Mouse (Mus musculus) forebrain, embryonic 14.5 days (tissue): ENCODE results near the gene Dusp1. TPM values are rescaled to one million over a fixed set of nuclear protein-coding genes. Genes with fewer than 3 reads are reported as not detected.

ENCODE experiments used
- ATAC-seq: fragments of 200-750 bp; cut with Nextera tagmentation; 2 replicates; pipeline ENCODE4 v1.8.0; 2017; ENCODE audit warnings: mild to moderate bottlenecking, moderate library complexity
- DNase-seq: peaks from one replicate; pipeline ENCODE4 v3.0.0-alpha.2; 2015; ENCODE audit warnings: low spot score
- H3K27ac ChIP-seq: fragments of 300-500 bp; sonication (generic); 2 replicates; pipeline ENCODE4 v1.5.1; 2014; ENCODE audit warnings: low read depth, mild to moderate bottlenecking, control low read depth, low read length, moderate library complexity
- H3K27me3 ChIP-seq: fragments of 300-500 bp; sonication (generic); replicated peaks from 2 replicates; pipeline ENCODE4 v1.6.1; 2014; ENCODE audit warnings: low read length, control low read depth, mixed read lengths; ENCODE audit not compliant: control insufficient read depth, insufficient read depth
- H3K36me3 ChIP-seq: fragments of 300-500 bp; sonication (generic); 2 replicates; pipeline ENCODE4 v1.6.1; 2014; ENCODE audit warnings: low read length, control low read depth; ENCODE audit not compliant: control insufficient read depth, insufficient read depth
- H3K4me1 ChIP-seq: fragments of 300-500 bp; sonication (generic); 2 replicates; pipeline ENCODE4 v1.6.1; 2014; ENCODE audit warnings: antibody characterized with exemption, low read length, control low read depth; ENCODE audit not compliant: control insufficient read depth, insufficient read depth
- H3K4me2 ChIP-seq: fragments of 300-500 bp; sonication (generic); 2 replicates; pipeline ENCODE4 v1.6.1; 2014; ENCODE audit warnings: mild to moderate bottlenecking, control low read depth, low read length
- H3K4me3 ChIP-seq: fragments of 300-500 bp; sonication (generic); 2 replicates; pipeline ENCODE4 v1.5.1; 2014; ENCODE audit warnings: low read depth, low read length, control low read depth
- H3K9ac ChIP-seq: fragments of 300-500 bp; sonication (generic); 2 replicates; pipeline ENCODE4 v1.6.1; 2014; ENCODE audit warnings: mild to moderate bottlenecking, low read length, control low read depth, moderate library complexity
- H3K9me3 ChIP-seq: fragments of 300-500 bp; sonication (generic); replicated peaks from 2 replicates; pipeline ENCODE4 v1.6.1; 2016; ENCODE audit warnings: low read length, control low read depth, mixed read lengths; ENCODE audit not compliant: control insufficient read depth
- WGBS: fragments of 180-500 bp; shearing (Covaris S2); extraction: QIAGEN DNeasy Blood & Tissue Kit; methylation state at CpG from one replicate; pipeline ENCODE4 v1.1.7; 2014; 5-methylcytosine and 5-hydroxymethylcytosine counted together
- polyA plus RNA-seq: library from polyadenylated mRNA; unstranded; fragments of >200 nt; fragmentation: Nextera tagmentation; extraction: Ambion mirVana; gene quantifications from 2 replicates; pipeline ENCODE4 v1.2.1, GENCODE M21; 2014

Dusp1 gene
- polyA plus RNA-seq, 1 experiment from 2014 or later: 66.0 TPM

DNA sequence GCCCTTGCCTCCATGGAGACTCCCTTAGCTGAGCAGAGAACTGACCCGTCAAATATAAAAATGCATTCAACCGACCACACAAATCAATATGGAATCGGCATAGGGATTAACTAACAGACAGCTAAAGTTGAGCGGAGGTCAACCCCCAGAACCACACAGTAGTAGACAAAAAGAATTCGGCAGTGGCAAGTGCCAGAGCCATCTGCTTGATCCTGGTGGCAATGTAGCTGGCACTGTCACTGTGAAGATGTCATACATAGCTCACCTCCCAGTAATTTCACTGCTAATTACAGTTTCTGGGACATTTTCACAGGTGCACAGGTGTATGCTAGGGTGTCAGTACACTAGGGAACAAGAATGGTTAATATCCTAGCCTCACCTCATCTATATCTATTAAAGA lies 21.8 kb downstream of the Dusp1 start:
- DNase-seq (no peak), ATAC-seq (no peak)
- Histone ChIP-seq H3K4me3 (no peak overlapping the region), H3K27ac (no peak overlapping the region), H3K27me3 (no peaks in the 10 kb centered on the region), H3K9me3 (no peaks in the 10 kb centered on the region), H3K9ac (no peak overlapping the region), H3K36me3 (no peaks in the 10 kb centered on the region), H3K4me1 (no peaks in the 10 kb centered on the region), H3K4me2 (no peak overlapping the region)
- 82% methylated on average over 5 of the region's 5 CpGs for WGBS

DNA sequence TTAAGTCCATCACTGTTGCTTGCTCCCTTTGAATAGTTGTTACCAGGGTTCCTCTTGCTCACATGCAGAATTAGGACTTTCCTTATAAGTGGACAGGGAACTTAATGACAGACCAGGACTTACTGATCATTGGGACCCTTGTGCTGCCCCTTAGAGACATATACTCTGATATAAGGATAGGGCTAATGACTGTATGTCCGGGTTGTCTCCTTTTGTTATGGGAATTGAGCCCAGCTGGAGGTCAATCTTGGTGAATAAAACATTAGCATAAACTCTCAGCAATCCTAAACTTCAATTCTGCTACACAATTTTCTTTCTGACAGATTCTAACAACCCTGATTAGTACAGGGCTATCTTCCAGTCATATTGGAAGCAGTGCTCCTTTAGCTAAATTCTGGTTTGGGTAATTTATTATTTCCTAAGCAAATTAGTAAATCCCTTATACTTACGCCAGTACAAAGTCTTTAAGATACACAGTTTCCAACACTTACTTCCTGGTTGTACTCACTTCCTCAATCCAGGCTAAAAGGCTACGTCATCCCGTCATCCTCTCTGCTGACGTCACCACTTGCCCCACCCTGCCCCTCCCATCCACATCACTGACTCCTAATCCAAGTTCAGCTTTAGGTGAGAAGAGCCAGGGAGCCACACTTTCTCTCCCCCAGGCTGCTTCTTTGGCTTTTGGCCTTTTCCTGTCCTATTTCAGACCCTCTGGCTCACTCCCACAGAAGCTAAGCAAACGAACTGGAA lies 24.0 kb downstream of the Dusp1 start:
- H3K4me1 ChIP-seq: no peaks in the 10 kb centered on the region
- no peak overlapping the region for H3K4me3 ChIP-seq
- H3K36me3 ChIP-seq: no peaks in the 10 kb centered on the region
- H3K27me3 ChIP-seq: no peaks in the 10 kb centered on the region
- ATAC-seq (no peak), DNase-seq (no peak)
- no peak overlapping the region for H3K4me2 ChIP-seq
- H3K27ac ChIP-seq: no peak overlapping the region
- 31% methylated on average over 6 of the region's 6 CpGs for WGBS
- H3K9ac ChIP-seq: no peak overlapping the region
- H3K9me3 ChIP-seq: no peaks in the 10 kb centered on the region

DNA sequence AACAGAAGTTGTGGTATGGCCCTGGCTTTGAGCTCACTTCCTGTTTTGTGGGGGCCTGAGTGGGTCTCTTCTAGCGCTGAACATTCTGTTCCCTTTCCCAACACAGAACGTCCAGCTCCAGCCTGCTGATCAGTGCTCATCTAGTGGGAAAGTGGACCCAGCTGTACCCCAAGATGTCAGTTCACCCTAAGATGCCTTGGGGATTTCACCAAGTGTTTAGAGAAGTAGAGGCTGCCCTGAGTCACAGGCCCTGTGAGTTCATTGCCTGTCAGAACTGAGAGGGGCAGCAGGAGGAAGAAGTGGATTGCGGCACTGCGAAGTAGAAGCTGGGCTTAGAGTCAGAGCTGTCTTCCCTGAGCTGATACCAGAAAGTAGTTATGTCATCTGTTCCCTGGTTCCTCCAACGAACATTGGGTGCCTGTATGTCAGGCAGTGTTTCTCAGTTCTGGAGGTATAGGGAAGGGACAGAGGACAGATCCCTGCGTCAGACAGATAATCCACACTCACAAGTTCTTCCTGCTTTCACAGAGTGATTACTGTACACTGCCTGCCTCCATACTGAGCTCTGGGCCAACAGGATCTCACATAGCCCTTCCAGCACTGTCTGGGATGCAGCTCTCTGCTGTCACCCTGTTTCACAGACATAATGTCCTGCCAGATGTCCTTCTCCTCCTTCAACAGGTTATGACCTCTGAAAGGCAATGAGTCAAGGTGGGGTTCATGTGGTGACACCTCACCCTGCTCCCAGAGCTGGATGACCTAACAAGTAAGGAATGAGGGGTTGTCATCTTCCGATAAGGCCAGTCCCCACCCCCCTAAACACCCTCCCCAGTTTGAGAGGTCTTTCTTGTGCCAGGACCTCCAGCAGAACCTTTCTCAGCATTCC lies 26.4 kb downstream of the Dusp1 start:
- Histone ChIP-seq H3K4me2 (no peak overlapping the region), H3K27ac (no peak overlapping the region), H3K9ac (no peak overlapping the region), H3K9me3 (no peaks in the 10 kb centered on the region), H3K27me3 (no peaks in the 10 kb centered on the region), H3K4me3 (no peak overlapping the region), H3K36me3 (no peaks in the 10 kb centered on the region), H3K4me1 (no peaks in the 10 kb centered on the region)
- 91% methylated on average over 7 of the region's 7 CpGs for WGBS
- DNase-seq: no peak
- no peak for ATAC-seq

DNA sequence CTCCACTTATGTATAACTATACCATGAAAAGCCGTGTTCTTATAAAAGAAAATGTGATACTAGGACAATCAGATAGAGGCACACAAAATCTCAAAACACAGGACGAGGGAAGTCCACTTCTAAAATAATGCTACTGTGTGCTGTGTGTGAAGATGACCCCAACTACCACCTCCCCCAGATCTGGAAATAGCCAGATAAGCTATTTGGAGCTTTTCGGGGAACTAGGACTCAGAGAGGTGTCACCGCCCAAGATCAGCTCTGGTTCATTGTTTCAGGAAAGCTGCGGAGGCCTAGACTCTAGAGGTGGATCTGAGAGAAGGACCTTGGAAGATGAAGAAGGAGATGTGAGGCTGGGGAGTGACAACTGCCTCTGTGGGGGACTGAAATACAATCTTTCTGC lies 27.2 kb downstream of the Dusp1 start:
- Histone ChIP-seq H3K4me1 (no peaks in the 10 kb centered on the region), H3K4me3 (no peak overlapping the region), H3K36me3 (no peaks in the 10 kb centered on the region), H3K27me3 (no peaks in the 10 kb centered on the region), H3K9me3 (no peaks in the 10 kb centered on the region), H3K4me2 (no peak overlapping the region), H3K27ac (no peak overlapping the region), H3K9ac (no peak overlapping the region)
- 89% methylated on average over 5 of the region's 5 CpGs for WGBS
- DNase-seq (no peak), ATAC-seq (no peak)

DNA sequence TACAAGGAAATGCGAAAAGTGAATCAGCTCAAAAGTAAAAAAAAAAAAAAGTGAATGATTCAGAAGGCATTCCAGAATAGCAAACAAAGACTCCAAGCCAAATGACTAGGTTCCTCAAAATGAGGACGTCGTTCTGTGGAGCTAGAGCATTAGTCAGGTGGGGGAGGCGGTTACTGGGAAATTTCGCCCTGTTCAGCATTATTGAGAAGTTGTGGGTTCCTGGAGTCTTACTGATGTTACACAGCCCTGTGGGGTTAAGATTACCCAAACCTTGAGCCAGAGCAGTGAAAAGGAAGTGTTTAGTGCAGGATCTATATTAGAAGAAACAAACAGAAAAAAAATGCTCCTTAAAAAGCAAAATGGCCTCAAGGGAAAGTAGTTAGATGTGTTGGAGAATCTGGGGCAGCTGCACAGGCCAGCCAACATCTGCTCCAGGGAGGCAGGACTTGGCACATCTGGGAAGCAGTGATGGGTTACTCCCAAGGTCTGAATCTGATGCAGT lies 28.0 kb downstream of the Dusp1 start:
- no peak overlapping the region for H3K9ac ChIP-seq
- H3K9me3 ChIP-seq: no peaks in the 10 kb centered on the region
- no peak for ATAC-seq
- no peaks in the 10 kb centered on the region for H3K27me3 ChIP-seq
- H3K4me1 ChIP-seq: no peaks in the 10 kb centered on the region
- no peak overlapping the region for H3K27ac ChIP-seq
- no peaks in the 10 kb centered on the region for H3K36me3 ChIP-seq
- no peak overlapping the region for H3K4me3 ChIP-seq
- no peak overlapping the region for H3K4me2 ChIP-seq
- WGBS: 79% methylated on average over 5 of the region's 5 CpGs
- no peak for DNase-seq

DNA sequence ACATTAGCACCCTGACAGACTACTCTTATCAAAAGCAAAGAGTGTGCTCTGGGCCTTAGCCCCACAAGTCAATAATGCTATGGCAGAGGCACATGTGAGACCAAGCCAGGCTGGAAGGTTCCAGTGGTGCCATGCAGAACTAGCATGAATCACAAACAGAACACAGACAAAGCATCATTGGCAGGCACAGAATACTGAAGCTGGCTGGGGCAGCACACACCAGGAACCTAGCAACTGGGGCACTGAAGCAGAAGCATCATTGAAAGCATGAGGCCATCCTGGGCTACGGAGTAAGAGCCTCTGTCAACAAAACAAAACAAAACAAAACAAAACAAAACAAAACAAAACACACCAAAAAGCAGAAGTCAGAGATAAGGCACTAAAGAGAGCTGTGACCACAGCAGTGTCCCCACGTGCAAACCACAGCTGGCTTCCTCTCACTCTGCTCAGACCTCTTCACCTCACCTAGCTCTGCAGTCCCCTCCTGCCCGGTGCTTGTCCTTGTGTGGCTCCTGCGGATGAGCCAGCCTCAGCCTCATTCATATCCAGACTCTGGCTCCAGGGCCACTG lies 29.4 kb downstream of the Dusp1 start:
- no peaks in the 10 kb centered on the region for H3K4me1 ChIP-seq
- no peak overlapping the region for H3K4me3 ChIP-seq
- no peak overlapping the region for H3K4me2 ChIP-seq
- H3K9me3 ChIP-seq: no peaks in the 10 kb centered on the region
- H3K36me3 ChIP-seq: no peaks in the 10 kb centered on the region
- WGBS: 76% methylated on average over 4 of the region's 4 CpGs
- H3K9ac ChIP-seq: no peak overlapping the region
- H3K27me3 ChIP-seq: no peaks in the 10 kb centered on the region
- DNase-seq (no peak), ATAC-seq (no peak)
- H3K27ac ChIP-seq: no peak overlapping the region

DNA sequence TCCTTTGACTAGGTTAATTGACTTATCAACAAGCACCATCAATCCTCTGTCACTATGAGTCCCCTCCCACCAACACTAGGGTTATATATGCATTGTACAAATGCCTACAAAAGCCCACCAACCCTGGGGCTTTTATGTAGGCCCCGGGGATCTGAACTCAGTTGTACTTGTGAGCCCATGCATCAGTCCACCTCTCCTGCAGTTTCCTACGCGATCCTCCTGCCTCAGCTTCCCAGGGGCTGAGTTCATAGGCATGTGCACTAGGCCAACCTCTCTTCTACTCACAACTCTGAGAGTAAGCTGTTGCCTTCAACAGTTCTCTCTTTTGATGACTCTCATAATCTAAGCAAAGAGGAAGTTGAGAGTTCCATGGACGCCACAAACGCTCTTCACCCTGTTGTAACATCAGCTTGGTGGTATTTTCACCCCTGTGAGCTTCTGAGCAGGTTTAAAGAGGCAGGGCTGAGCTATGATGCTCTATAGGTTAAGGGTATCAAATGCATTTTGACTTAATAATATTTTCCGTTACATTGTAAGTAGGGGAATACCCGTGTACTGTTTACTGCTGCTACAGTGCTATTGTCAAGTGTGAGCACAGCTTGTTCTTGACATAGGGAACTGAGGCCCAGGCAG lies 30.4 kb downstream of the Dusp1 start:
- H3K27me3 ChIP-seq: no peaks in the 10 kb centered on the region
- H3K4me2 ChIP-seq: no peak overlapping the region
- no peaks in the 10 kb centered on the region for H3K4me1 ChIP-seq
- no peak overlapping the region for H3K27ac ChIP-seq
- DNase-seq (no peak), ATAC-seq (no peak)
- 93% methylated on average over 7 of the region's 7 CpGs for WGBS
- no peaks in the 10 kb centered on the region for H3K36me3 ChIP-seq
- no peak overlapping the region for H3K9ac ChIP-seq
- H3K4me3 ChIP-seq: no peak overlapping the region
- no peaks in the 10 kb centered on the region for H3K9me3 ChIP-seq

DNA sequence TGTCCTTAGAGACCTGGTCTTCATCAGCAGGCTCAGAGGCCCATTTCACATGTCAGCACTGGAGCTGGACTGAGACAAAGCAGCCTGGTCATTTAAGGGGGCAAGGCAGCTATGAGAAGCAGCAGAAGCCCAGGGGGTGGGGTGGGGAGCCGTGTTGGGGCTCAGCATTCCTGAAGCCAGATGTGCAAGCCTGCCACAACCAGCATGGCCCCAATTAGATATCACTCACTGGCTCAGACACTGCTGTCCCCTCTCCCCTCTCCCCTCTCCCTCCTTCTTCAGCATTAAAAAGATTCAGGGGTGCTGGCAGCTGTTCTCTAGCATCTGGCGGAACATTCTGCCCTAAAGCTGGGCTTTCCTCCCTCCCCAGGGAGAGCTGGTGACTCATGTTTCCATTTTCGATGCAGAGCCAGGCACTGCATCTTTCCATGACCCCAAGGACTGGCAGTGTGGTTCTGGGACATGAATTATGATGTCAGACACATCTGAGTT lies 31.3 kb downstream of the Dusp1 start:
- ATAC-seq (no peak), DNase-seq (no peak)
- Histone ChIP-seq H3K4me2 (no peak overlapping the region), H3K27me3 (no peaks in the 10 kb centered on the region), H3K27ac (no peak overlapping the region), H3K9ac (no peak overlapping the region), H3K4me1 (no peaks in the 10 kb centered on the region), H3K4me3 (no peak overlapping the region), H3K9me3 (no peaks in the 10 kb centered on the region), H3K36me3 (no peaks in the 10 kb centered on the region)
- WGBS: 61% methylated on average over 3 of the region's 3 CpGs
